Mouse (Mus musculus) embryonic fibroblast, embryonic 13.5 days (primary cell): ENCODE results near the gene Syngr3. TPM values are rescaled to one million over a fixed set of nuclear protein-coding genes. Genes with fewer than 3 reads are reported as not detected.

Source experiments
- H3K27ac ChIP-seq: 2 replicates; pipeline ENCODE4 v1.5.1; 2012; ENCODE audit warnings: low read length, control low read depth, inconsistent platforms; ENCODE audit not compliant: insufficient read depth
- H3K4me1 ChIP-seq: 2 replicates; pipeline ENCODE4 v1.6.1; 2011; ENCODE audit warnings: low read length; ENCODE audit not compliant: control insufficient read depth, insufficient read depth
- H3K4me3 ChIP-seq: 2 replicates; pipeline ENCODE4 v1.5.1; 2011; ENCODE audit warnings: mild to moderate bottlenecking, control low read depth, low read length; ENCODE audit not compliant: insufficient read depth
- CTCF ChIP-seq: IDR thresholded peaks from 2 replicates; pipeline ENCODE4 v1.5.1; 2011; ENCODE audit warnings: mild to moderate bottlenecking, control low read depth, low read length, moderate library complexity, borderline replicate concordance; ENCODE audit not compliant: insufficient read depth
- POLR2A ChIP-seq: IDR thresholded peaks from 2 replicates; pipeline ENCODE4 v1.6.1; 2011; ENCODE audit warnings: low read depth, mild to moderate bottlenecking, control low read depth, low read length, moderate library complexity
- polyA plus RNA-seq: library from polyadenylated mRNA; stranded (reverse); fragments of >200 nt; gene quantifications from 2 replicates; pipeline ENCODE4 v1.2.4, GENCODE M21; 2011; ENCODE audit warnings: low read depth; ENCODE audit not compliant: missing spikeins, insufficient read length

Gene Syngr3
- polyA plus RNA-seq, 1 experiment, result 1.1 TPM

- no peak for TF ChIP-seq CTCF
- TF ChIP-seq POLR2A, result no peak
- Histone ChIP-seq H3K27ac (no peak within 1 kb of the TSS), H3K4me3 (peak within 1 kb of the TSS; percentile 13), H3K4me1 (peaks cover 3% of the 10 kb centered on the region; the same call in 1 of the 2 replicates)
These were observed 31.6 kb downstream of the Syngr3 start, which contains the start of gene Npw for GRCm38 (mm10) chr17:24658017-24658758. Gene Npw, minus strand, starts transcription at chr17:24658457.

GRCm38 (mm10) chr17:24654969-24655368 lies 34.8 kb downstream of the Syngr3 start:
- Histone ChIP-seq H3K4me3 (no peak overlapping the region), H3K4me1 (peaks cover 3% of the 10 kb centered on the region; the same call in 1 of the 2 replicates), H3K27ac (no peak overlapping the region)
- no peak for TF ChIP-seq POLR2A
- TF ChIP-seq CTCF, result no peak

- peaks cover 3% of the 10 kb centered on the region; the same call in 1 of the 2 replicates for H3K4me1 ChIP-seq
- H3K4me3 ChIP-seq, result peak overlapping the region; percentile 7; the same call in 1 of the 2 replicates
- H3K27ac ChIP-seq, result no peak overlapping the region
- TF ChIP-seq POLR2A (peak; percentile 42; the same call in 1 of the 2 replicates), CTCF (peak; percentile 96)
These were observed 35.6 kb downstream of the Syngr3 start for GRCm38 (mm10) chr17:24653967-24654710.

- H3K4me1 ChIP-seq, result peaks cover 3% of the 10 kb centered on the region
- H3K4me3 ChIP-seq, result no peak overlapping the region
- TF ChIP-seq CTCF (no peak), POLR2A (no peak)
- H3K27ac ChIP-seq, result no peak overlapping the region
These were observed 37.9 kb downstream of the Syngr3 start for GRCm38 (mm10) chr17:24651835-24652234.

GRCm38 (mm10) chr17:24650766-24651165 lies 39.0 kb downstream of the Syngr3 start:
- no peak for TF ChIP-seq CTCF
- TF ChIP-seq POLR2A, result no peak
- H3K27ac ChIP-seq, result no peak overlapping the region
- peaks cover 3% of the 10 kb centered on the region for H3K4me1 ChIP-seq
- H3K4me3 ChIP-seq, result no peak overlapping the region

- peaks cover 8% of the 10 kb centered on the region for H3K4me1 ChIP-seq
- H3K27ac ChIP-seq, result no peak within 1 kb of the TSS
- TF ChIP-seq CTCF (no peak), POLR2A (peak; percentile 75)
- H3K4me3 ChIP-seq, result peak within 1 kb of the TSS; percentile 74
These were observed 39.6 kb downstream of the Syngr3 start, which contains the start of gene Slc9a3r2 for GRCm38 (mm10) chr17:24650070-24650616. Gene Slc9a3r2, minus strand, starts transcription at chr17:24650327.

- TF ChIP-seq CTCF (no peak), POLR2A (no peak)
- Histone ChIP-seq H3K4me1 (peaks cover 13% of the 10 kb centered on the region), H3K4me3 (peak overlapping the region; percentile 74), H3K27ac (no peak overlapping the region)
These were observed 40.1 kb downstream of the Syngr3 start for GRCm38 (mm10) chr17:24649581-24650069.

- Histone ChIP-seq H3K4me3 (peak overlapping the region; percentile 74), H3K27ac (no peak overlapping the region), H3K4me1 (peaks cover 20% of the 10 kb centered on the region)
- no peak for TF ChIP-seq CTCF
These were observed 40.9 kb downstream of the Syngr3 start for GRCm38 (mm10) chr17:24648731-24649377.

- TF ChIP-seq CTCF (no peak), POLR2A (no peak)
- Histone ChIP-seq H3K4me1 (peaks cover 20% of the 10 kb centered on the region), H3K4me3 (no peak overlapping the region), H3K27ac (no peak overlapping the region)
These were observed 42.3 kb downstream of the Syngr3 start for GRCm38 (mm10) chr17:24647493-24647892.

GRCm38 (mm10) chr17:24646381-24646780 lies 43.4 kb downstream of the Syngr3 start:
- peaks cover 20% of the 10 kb centered on the region for H3K4me1 ChIP-seq

More at GRCm38 (mm10) chr17:24646381-24646780, 43.4 kb downstream of the Syngr3 start:
- H3K27ac ChIP-seq, result no peak overlapping the region
- TF ChIP-seq POLR2A (no peak), CTCF (no peak)
- H3K4me3 ChIP-seq, result no peak overlapping the region
